Mouse (Mus musculus) lung, embryonic 14.5 days (tissue): ENCODE data around the gene Ptpro. TPM values are rescaled to one million over a fixed set of nuclear protein-coding genes. Genes with fewer than 3 reads are reported as not detected.
"Not testable (repeated sequence)": the region's sequence is repeated elsewhere in the genome, so short reads cannot be mapped to it uniquely, and the experiment has no call there.

Experiments used
- ATAC-seq: fragments of 200-750 bp; cut with Nextera tagmentation; 2 replicates; pipeline ENCODE4 v1.8.0; 2017; ENCODE audit warnings: mild to moderate bottlenecking, moderate TSS enrichment, moderate library complexity; ENCODE audit not compliant: insufficient read depth
- DNase-seq: peaks from one replicate; pipeline ENCODE4 v3.0.0-alpha.2; 2015
- H3K27ac ChIP-seq: fragments of 300-500 bp; sonication (generic); 2 replicates; pipeline ENCODE4 v1.5.1; 2014; ENCODE audit warnings: low read depth, mild to moderate bottlenecking, moderate library complexity
- H3K27me3 ChIP-seq: fragments of 300-500 bp; sonication (generic); 2 replicates; pipeline ENCODE4 v1.6.1; 2014; ENCODE audit warnings: low read length, control low read depth; ENCODE audit not compliant: insufficient read depth
- H3K36me3 ChIP-seq: fragments of 300-500 bp; sonication (generic); 2 replicates; pipeline ENCODE4 v1.6.1; 2014; ENCODE audit warnings: control low read depth; ENCODE audit not compliant: insufficient read depth
- H3K4me1 ChIP-seq: fragments of 300-500 bp; sonication (generic); 2 replicates; pipeline ENCODE4 v1.6.1; 2014; ENCODE audit warnings: antibody characterized with exemption, control low read depth; ENCODE audit not compliant: insufficient read depth
- H3K4me2 ChIP-seq: fragments of 300-500 bp; sonication (generic); 2 replicates; pipeline ENCODE4 v1.6.1; 2014; ENCODE audit warnings: mild to moderate bottlenecking
- H3K4me3 ChIP-seq: fragments of 300-500 bp; sonication (generic); 2 replicates; pipeline ENCODE4 v1.5.1; 2014; ENCODE audit warnings: low read depth, low read length
- H3K9ac ChIP-seq: fragments of 300-500 bp; sonication (generic); 2 replicates; pipeline ENCODE4 v1.6.1; 2014
- H3K9me3 ChIP-seq: fragments of 300-500 bp; sonication (generic); 2 replicates; pipeline ENCODE4 v1.6.1; 2016; ENCODE audit warnings: low read depth, low read length, control low read depth
- CTCF ChIP-seq: IDR thresholded peaks from 2 replicates; pipeline ENCODE4 v1.5.1; 2016; ENCODE audit warnings: antibody characterized with exemption, low read depth
- WGBS: fragments of 180-500 bp; shearing (Covaris S2); extraction: QIAGEN DNeasy Blood & Tissue Kit; methylation state at CpG from one replicate; pipeline ENCODE4 v1.1.7; 2014; 5-methylcytosine and 5-hydroxymethylcytosine counted together
- polyA plus RNA-seq: library from polyadenylated mRNA; unstranded; fragments of >200 nt; fragmentation: Nextera tagmentation; extraction: Ambion mirVana; gene quantifications from 2 replicates; pipeline ENCODE4 v1.2.1, GENCODE M21; 2014

Ptpro gene
- polyA plus RNA-seq, 1 experiment from 2014 or later: 2.8 TPM

GRCm38 (mm10) chr6:137465253-137465652 is 213.1 kb downstream of the Ptpro start:
- WGBS: 13% methylated on average over 2 of the region's 2 CpGs
- Histone ChIP-seq H3K9ac (no peak overlapping the region), H3K27me3 (no peaks in the 10 kb centered on the region), H3K9me3 (no peaks in the 10 kb centered on the region), H3K36me3 (no peaks in the 10 kb centered on the region), H3K4me3 (no peak overlapping the region), H3K27ac (peak overlapping the region; percentile 54; the same call in 1 of the 2 replicates), H3K4me1 (no peaks in the 10 kb centered on the region), H3K4me2 (no peak overlapping the region)
- no peak for TF ChIP-seq CTCF
- peak; percentile 90 for DNase-seq
- ATAC-seq: peak; percentile 85

- no peak overlapping the region for H3K4me3 ChIP-seq
- H3K27me3 ChIP-seq: no peaks in the 10 kb centered on the region
- ATAC-seq (no peak), DNase-seq (no peak)
- H3K4me1 ChIP-seq: 0 out of 2 replicates have a peak, but pooled peaks cover 4% of the 10 kb centered on the region
- no peak overlapping the region for H3K9ac ChIP-seq
- WGBS: 74% methylated on average over 2 of the region's 2 CpGs
- H3K36me3 ChIP-seq: no peaks in the 10 kb centered on the region
- H3K27ac ChIP-seq: no peak overlapping the region
- no peak for TF ChIP-seq CTCF
- no peak overlapping the region for H3K4me2 ChIP-seq
- no peaks in the 10 kb centered on the region for H3K9me3 ChIP-seq
These were observed 214.1 kb downstream of the Ptpro start for GRCm38 (mm10) chr6:137466256-137466655.

DNA sequence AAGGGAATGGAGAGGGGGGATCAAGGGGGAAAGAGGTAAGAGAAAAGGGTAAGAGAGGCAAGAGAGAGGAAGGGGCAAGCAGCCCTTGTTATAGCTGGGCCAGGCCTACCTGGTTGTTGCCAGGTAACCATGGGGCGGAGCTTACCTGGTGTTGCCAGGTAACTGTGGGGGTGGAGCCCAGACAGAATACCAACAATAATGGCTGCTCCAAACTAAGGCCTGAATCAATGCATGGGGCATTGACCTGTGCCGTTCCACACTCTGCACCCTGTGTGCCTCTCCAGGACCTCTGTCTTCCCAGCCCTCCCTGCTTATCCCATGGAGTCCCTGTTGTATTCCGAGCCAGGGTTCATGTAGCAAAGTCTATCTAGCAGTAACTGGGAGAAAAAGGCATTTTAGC is 215.6 kb downstream of the Ptpro start:
- Histone ChIP-seq H3K27me3 (no peaks in the 10 kb centered on the region), H3K4me1 (0 out of 2 replicates have a peak, but pooled peaks cover 4% of the 10 kb centered on the region), H3K27ac (no peak overlapping the region), H3K9ac (no peak overlapping the region), H3K36me3 (no peaks in the 10 kb centered on the region), H3K4me3 (no peak overlapping the region), H3K9me3 (no peaks in the 10 kb centered on the region), H3K4me2 (no peak overlapping the region)
- DNase-seq (no peak), ATAC-seq (no peak)
- no peak for TF ChIP-seq CTCF
- WGBS: 84% methylated on average over 3 of the region's 3 CpGs

GRCm38 (mm10) chr6:137469541-137469940 is 217.4 kb downstream of the Ptpro start:
- Histone ChIP-seq H3K4me3 (no peak overlapping the region), H3K27me3 (no peaks in the 10 kb centered on the region), H3K27ac (no peak overlapping the region), H3K4me2 (no peak overlapping the region), H3K9ac (no peak overlapping the region), H3K9me3 (no peaks in the 10 kb centered on the region), H3K4me1 (0 out of 2 replicates have a peak, but pooled peaks cover 4% of the 10 kb centered on the region), H3K36me3 (no peaks in the 10 kb centered on the region)
- TF ChIP-seq CTCF: peak; percentile 26
- DNase-seq (no peak), ATAC-seq (no peak)
- 96% methylated on average over 4 of the region's 4 CpGs for WGBS

DNA sequence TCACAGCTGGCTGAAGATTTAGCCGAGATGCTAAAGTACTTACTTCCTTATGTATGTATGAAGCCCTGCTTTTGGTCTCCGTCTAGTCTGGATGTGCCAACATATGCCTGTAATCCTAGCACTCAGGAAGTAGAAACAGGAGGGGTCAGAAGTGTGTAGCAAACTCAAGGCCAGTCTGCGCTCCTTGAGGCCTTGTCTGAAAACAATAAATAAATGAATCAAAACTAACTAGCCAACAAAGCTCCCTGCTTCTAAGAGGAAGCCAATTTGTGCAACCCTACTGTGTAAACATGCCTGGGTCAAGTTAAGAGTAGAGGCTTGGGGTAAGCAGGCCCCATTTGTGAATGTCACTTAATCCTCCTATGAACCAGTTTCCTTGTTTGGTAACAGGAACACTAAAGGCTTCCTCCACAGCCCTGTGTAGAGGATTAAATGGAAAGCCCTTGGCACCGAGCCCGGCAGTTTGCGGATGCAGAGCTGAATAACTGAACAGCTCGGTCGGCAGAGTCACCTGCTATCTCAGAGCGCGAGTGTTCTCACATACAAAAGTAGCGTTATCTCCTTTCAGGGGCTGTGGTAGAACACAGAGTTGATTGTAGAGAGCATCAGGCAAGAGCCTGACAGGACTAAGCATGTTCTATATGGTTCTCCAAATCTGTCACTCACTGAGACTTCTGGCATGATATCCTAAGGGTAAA is 218.9 kb downstream of the Ptpro start:
- DNase-seq: peak; percentile 95
- no peak overlapping the region for H3K9ac ChIP-seq
- H3K4me2 ChIP-seq: no peak overlapping the region
- no peaks in the 10 kb centered on the region for H3K36me3 ChIP-seq
- no peaks in the 10 kb centered on the region for H3K9me3 ChIP-seq
- 0 out of 2 replicates have a peak, but pooled peaks cover 4% of the 10 kb centered on the region for H3K4me1 ChIP-seq
- no peak overlapping the region for H3K4me3 ChIP-seq
- ATAC-seq: peak; percentile 90
- no peak for TF ChIP-seq CTCF
- no peaks in the 10 kb centered on the region for H3K27me3 ChIP-seq
- H3K27ac ChIP-seq: peak overlapping the region; percentile 79
- WGBS: 19% methylated on average over 11 of the region's 11 CpGs

- DNase-seq (no peak), ATAC-seq (no peak)
- 86% methylated on average over 9 of the region's 9 CpGs for WGBS
- no peak for TF ChIP-seq CTCF
- 0 out of 2 replicates have a peak, but pooled peaks cover 4% of the 10 kb centered on the region for H3K4me1 ChIP-seq
- H3K9ac ChIP-seq: no peak overlapping the region
- H3K4me3 ChIP-seq: no peak overlapping the region
- H3K27me3 ChIP-seq: no peaks in the 10 kb centered on the region
- H3K36me3 ChIP-seq: no peaks in the 10 kb centered on the region
- H3K9me3 ChIP-seq: no peaks in the 10 kb centered on the region; the same call in 1 of the 2 replicates
- H3K4me2 ChIP-seq: no peak overlapping the region
- no peak overlapping the region for H3K27ac ChIP-seq
These were observed 220.0 kb downstream of the Ptpro start for GRCm38 (mm10) chr6:137472129-137472528.

DNA sequence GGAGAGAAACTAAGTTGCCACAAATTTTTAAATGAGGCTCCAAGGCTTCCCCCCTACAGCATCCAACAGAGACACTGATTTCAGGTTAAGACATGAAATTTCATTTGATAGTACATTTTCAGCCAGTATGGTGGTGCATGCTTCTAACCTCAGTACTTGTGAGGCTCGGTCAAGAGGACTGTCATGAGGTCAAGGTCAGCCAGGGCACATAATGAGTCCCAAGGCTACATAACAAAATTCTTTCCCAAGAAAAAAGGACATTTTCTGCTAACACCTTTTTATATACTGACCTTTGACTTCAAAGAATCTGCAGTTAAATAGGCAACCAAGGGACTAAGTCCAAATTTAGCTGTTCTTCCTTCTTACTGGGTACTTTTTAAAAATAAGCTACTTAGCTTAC is 221.3 kb downstream of the Ptpro start:
- WGBS: 46% methylated on average over 1 of the region's 1 CpGs
- no peak overlapping the region for H3K4me3 ChIP-seq
- H3K27ac ChIP-seq: no peak overlapping the region
- H3K27me3 ChIP-seq: no peaks in the 10 kb centered on the region
- no peaks in the 10 kb centered on the region; the same call in 1 of the 2 replicates for H3K9me3 ChIP-seq
- H3K4me1 ChIP-seq: 0 out of 2 replicates have a peak, but pooled peaks cover 4% of the 10 kb centered on the region
- H3K4me2 ChIP-seq: no peak overlapping the region
- no peaks in the 10 kb centered on the region for H3K36me3 ChIP-seq
- no peak overlapping the region for H3K9ac ChIP-seq
- TF ChIP-seq CTCF: no peak
- no peak for DNase-seq
- no peak for ATAC-seq

- not testable (repeated sequence) for H3K4me2 ChIP-seq, H3K9ac ChIP-seq, H3K27ac ChIP-seq, H3K36me3 ChIP-seq, DNase-seq, ATAC-seq, H3K4me3 ChIP-seq, H3K4me1 ChIP-seq, H3K27me3 ChIP-seq, H3K9me3 ChIP-seq
- WGBS: 95% methylated on average over 5 of the region's 5 CpGs
These were observed 223.6 kb downstream of the Ptpro start for GRCm38 (mm10) chr6:137475695-137476094.
